Mouse (Mus musculus) left cerebral cortex, adult 18-20 months (tissue): ENCODE measurements around the gene Rubcnl. TPM values are rescaled to one million over a fixed set of nuclear protein-coding genes. Genes with fewer than 3 reads are reported as not detected.

Source experiments
- DNase-seq, 2 experiments: peaks; one replicate each; pipeline ENCODE4 v3.0.0; 2021 to 2022; ENCODE audit warnings: low spot score in 2 of 2, mixed read lengths in 1 of 2
- long read RNA-seq, 2 experiments: library from polyadenylated mRNA; stranded (forward); transcript quantifications; one replicate each; pipeline ENCODE4 v2.0.0; 2021
- total RNA-seq, 2 experiments: library from RNA; stranded (reverse); gene quantifications; 2 replicates each; pipeline ENCODE4 v1.2.3; 2021

Rubcnl gene
- 1 to 10 TPM; 1.8 to 2.1 TPM for total RNA-seq
- long read RNA-seq, experiment 1, partial matches to known transcripts = 0 of 3 reads
- long read RNA-seq, experiment 1, other reads (novel, unspliced or antisense) = 3 of 3 reads
- long read RNA-seq, experiment 2, partial matches to known transcripts = 0 of 2 reads
- long read RNA-seq, experiment 2, other reads (novel, unspliced or antisense) = 1 of 2 reads

- peak; percentile 85 for DNase-seq
Observed at GRCm38 (mm10) chr14:75015856-75016714, at the start of gene Rubcnl. Gene Rubcnl (plus strand): TSS chr14:75016027.

GRCm38 (mm10) chr14:74972216-74972615 lies 43.6 kb upstream of the Rubcnl start:
- DNase-seq = no peak

- DNase-seq = no peak
Observed at GRCm38 (mm10) chr14:74972687-74973086, 43.1 kb upstream of the Rubcnl start.

GRCm38 (mm10) chr14:74974136-74974651 lies 41.6 kb upstream of the Rubcnl start:
- no peak for DNase-seq

- no peak for DNase-seq
Observed at GRCm38 (mm10) chr14:74976972-74977371, 38.9 kb upstream of the Rubcnl start.

GRCm38 (mm10) chr14:74981016-74981415 lies 34.8 kb upstream of the Rubcnl start:
- no peak for DNase-seq

GRCm38 (mm10) chr14:74983079-74983478 lies 32.7 kb upstream of the Rubcnl start:
- DNase-seq = no peak

- no peak for DNase-seq
Observed at GRCm38 (mm10) chr14:74984817-74985391, 30.9 kb upstream of the Rubcnl start.

GRCm38 (mm10) chr14:74985658-74986057 lies 30.2 kb upstream of the Rubcnl start:
- no peak for DNase-seq

- no peak for DNase-seq
Observed at GRCm38 (mm10) chr14:74986527-74986926, 29.3 kb upstream of the Rubcnl start.

- no peak for DNase-seq
Observed at GRCm38 (mm10) chr14:74989322-74989721, 26.5 kb upstream of the Rubcnl start.

GRCm38 (mm10) chr14:74989909-74990308 lies 25.9 kb upstream of the Rubcnl start:
- no peak for DNase-seq

GRCm38 (mm10) chr14:74990504-74990903 lies 25.3 kb upstream of the Rubcnl start:
- DNase-seq = no peak

- DNase-seq = peak in 1 of 2 experiments; percentile 12
Observed at GRCm38 (mm10) chr14:74996556-74996955, 19.3 kb upstream of the Rubcnl start.

- no peak for DNase-seq
Observed at GRCm38 (mm10) chr14:74997041-74997440, 18.8 kb upstream of the Rubcnl start.

- no peak for DNase-seq
Observed at GRCm38 (mm10) chr14:75001364-75001763, 14.5 kb upstream of the Rubcnl start.

GRCm38 (mm10) chr14:75003356-75003755 lies 12.5 kb upstream of the Rubcnl start:
- no peak for DNase-seq

- no peak for DNase-seq
Observed at GRCm38 (mm10) chr14:75005478-75006199, 10.2 kb upstream of the Rubcnl start.

- no peak for DNase-seq
Observed at GRCm38 (mm10) chr14:75010346-75010745, 5.5 kb upstream of the Rubcnl start.

- DNase-seq = no peak
Observed at GRCm38 (mm10) chr14:75010986-75011655, 4.7 kb upstream of the Rubcnl start.

GRCm38 (mm10) chr14:75016715-75017020 lies 841 bp downstream of the Rubcnl start:
- no peak for DNase-seq
